Mouse (Mus musculus) right cerebral cortex, adult 18-20 months (tissue): ENCODE data around the gene Ybx1.
A peak's percentile ranks its signal among the peaks of the same experiment; 100 is the strongest.
"Not testable (repeated sequence)": the region's sequence is repeated elsewhere in the genome, so short reads cannot be mapped to it uniquely, and the experiment has no call there.

Source experiments
- DNase-seq: peaks from one replicate; pipeline ENCODE4 v3.0.0; 2022; ENCODE audit warnings: mixed read lengths

Gene Ybx1

DNA sequence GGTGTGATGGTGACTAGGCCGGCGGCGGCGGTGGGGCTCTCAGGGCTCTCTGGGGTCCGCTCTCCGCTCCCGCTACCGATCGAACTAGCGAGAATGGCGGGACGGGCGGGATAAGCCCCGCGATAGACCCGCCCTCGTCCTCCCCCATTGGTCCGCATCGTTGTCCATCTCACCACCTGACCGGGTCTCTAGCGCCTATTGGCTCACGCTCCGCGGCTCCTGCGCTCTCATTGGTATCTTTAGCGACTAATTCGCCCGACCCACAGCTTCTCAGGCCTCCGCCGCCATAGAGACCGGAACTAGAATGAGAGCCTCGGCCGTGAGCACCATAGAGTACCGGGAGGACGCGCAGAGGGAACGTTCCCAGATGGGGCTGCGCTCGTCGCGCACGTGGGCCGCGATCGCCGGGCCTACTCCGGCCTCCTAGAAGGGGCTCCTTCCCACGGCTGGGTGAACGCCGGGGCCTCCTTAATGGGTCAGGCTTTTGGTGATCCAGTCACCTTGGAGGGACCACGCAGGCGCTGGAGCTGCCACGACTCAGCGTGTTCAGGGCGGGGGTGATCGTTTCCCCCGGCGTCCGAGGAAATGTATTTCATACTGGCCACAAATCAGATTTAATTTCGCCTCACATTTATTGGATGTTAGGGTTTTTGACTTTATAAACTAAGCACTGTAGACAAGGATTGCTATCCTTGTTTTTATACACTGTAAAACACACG lies at the start of gene Ybx1:
Ybx1 (minus strand) TSS at position 190 of the 719 bp plus-strand sequence.
- peak; percentile 100 for DNase-seq

DNA sequence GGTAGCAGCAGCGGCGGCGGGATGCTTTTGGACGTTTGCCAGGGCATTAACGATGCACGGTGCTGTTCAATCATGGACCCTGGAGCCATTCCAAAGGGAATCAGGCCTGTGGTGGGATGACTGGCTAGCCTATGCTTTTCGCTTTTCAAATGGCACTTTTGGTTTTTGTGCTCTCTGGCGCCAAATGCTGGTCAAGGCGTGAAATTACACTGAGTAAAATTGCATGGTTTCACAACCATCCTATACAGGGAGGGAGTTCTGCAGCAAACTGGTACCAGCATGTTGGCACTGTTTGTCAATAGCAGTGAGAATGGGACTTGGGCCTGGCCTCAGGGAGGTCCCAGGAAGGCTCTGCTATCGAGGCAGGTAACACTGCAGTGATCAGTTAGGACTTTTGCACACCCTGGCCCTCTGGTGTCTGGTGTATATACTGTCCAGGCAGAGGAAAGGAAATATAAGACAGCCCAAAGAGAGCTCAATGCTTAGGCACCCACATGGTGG lies 44.5 kb upstream of the Ybx1 start:
- DNase-seq = peak; percentile 8

DNA sequence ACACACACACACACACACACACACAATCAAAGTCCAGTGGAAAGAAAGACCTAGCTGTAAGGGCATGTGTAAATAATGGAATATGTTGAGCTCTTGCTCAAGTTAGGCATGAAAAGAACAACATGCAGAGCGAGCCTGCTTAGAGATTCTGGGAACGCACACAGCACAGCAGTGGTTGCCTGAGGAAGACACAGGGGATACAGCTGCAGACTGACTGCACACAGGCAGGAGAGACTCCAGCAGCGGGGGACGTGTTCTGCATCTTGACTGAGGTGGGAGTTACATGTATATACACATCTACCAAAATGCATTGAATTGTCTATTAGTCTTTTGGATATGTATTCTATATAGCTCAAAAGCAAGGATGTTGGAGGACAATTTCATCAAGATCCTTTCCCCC lies 44.0 kb upstream of the Ybx1 start:
- no peak for DNase-seq

DNA sequence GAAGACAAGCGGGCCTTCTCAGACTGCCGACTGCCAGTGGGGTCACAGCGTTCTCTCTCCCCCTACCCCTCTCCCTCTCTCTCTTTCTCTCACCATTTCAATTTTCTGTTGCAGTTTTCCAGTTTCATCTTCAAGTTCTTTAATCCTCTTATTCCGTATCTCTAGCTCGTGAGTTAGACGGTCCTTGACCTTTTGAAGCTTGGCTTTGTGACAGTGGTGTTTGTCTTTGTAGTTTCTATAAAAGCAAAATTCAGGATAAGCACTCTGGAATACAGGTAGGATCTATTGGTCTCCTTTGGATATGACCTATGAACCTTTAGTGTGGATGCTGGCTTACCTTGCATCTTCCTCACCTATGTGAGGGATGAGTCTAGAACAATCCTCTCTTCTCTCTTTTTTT lies 39.1 kb upstream of the Ybx1 start:
- no peak for DNase-seq

DNA sequence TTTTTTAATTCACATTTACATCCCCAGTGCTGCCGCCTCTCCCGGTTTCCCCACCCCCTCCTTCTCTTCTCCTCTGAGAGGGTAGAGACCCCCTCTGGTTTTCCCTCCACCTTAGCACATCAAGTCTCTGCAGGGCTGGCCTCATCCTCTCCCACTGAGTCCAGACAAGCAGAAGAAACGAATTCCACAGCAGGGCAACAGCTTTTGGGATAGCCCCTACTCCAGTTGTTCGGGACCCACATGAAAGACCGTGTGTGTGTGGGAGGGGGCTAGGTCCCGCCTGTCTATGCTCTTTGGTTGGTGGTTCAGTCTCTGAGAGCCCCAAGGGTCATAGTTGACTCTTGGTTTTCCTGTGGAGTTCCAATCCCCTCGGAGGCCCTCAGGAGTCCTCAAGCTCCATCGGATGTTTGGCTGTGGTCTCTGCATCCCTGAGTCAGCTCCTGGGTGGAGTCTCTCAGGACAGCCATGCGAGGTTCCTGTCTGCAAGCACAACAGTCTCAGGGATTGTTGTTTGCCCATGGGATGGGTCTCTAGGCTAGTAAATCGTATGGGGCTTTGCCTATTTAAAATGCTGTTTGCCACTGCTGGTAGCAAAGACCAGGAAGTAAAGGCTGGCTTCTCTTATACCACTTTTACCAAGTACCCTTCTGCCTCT lies 26.6 kb upstream of the Ybx1 start:
- peak; percentile 5 for DNase-seq

DNA sequence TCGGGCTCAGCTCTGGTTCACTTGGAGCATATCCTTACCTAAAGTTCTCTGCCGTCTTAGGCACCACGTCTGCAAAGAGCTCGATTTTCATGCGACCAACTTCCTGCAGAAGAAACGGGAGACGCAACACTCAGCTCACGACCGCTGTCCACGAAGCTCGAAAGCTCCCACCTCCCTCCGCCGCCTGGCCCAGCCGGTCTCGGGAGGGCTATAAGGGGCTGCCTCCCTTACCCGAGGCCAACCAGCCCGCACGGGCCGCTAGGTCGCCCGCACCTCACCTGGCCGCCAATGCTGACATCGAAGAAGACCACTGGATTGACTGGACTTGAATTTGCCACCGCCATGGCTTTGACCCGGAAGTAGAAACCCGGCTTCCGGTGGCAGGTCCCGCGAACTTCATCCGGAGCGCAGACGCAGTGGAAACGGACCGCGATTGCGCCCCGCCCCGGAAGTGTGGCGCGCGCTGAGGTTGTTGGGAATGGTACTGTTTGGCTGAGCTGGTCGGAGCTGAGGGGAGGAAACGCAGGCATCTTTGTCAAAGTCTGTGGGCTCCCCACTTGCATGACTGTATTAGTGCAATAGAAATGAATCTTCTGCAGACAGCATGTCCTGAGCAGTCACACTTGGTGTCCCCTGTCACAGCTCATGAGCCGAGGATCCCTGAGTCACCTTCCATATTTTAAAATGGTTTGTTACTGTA lies 25.9 kb upstream of the Ybx1 start, which contains the start of gene Ppih:
Ppih (minus strand) TSS at position 416 of the 700 bp plus-strand sequence.
- DNase-seq = peak; percentile 97

DNA sequence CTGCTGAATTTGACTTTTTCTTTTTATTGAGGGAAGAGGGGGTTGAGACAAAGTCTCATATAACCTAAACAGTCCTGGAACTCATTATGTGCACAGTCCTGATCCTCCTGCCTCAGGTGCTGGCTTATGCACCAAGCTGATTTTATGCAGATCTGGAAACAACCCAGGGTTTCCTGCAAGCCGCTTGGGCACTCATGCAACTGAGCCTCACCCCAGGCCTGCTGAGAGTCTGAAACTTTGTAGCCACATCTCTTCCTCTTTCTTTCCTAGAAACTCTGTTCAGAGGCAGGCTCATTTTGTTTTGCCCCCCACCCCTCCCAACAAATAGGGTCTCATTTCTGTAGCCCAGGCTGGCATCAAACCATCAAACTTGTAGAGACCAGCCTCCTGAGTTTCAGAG lies 19.4 kb upstream of the Ybx1 start:
- no peak for DNase-seq

DNA sequence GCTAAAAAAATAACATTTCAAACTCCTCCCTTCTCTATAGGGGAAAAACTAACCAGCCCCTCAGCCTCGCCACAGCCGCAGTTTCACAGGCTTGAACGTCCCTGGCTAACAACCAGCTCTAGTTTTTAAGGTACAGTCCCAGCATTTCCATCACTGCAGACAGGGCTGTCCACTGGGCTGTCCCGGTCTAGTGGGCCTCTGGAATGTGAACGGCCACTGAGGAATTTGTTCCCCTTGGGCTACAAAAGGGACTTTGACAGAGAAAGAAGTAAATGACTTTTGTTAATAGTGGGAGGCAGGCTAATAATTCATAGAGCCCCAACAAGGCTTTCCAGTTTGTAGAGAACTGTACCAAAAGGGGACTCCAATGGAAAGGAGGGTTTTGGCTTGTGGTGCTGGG lies 11.0 kb upstream of the Ybx1 start:
- no peak for DNase-seq

DNA sequence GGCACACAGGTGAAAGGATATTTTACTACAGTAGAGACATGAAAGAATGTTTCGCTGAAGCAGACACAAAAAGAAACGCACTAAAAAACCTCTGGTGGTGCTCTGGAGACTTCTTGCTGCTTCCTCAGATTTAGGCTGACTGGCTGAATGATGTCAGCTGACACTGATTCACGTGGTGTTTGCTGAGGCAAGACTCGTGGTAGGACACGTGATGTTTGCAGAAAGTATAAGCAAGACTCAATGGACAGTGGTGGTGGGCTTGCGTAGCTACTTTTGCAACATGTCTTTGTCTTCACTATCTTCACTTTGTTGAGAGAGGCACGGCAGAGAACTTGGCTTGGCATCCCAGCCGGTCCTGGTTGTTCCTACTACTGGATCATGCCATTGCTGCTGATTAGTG lies 8.9 kb upstream of the Ybx1 start:
- no peak for DNase-seq

DNA sequence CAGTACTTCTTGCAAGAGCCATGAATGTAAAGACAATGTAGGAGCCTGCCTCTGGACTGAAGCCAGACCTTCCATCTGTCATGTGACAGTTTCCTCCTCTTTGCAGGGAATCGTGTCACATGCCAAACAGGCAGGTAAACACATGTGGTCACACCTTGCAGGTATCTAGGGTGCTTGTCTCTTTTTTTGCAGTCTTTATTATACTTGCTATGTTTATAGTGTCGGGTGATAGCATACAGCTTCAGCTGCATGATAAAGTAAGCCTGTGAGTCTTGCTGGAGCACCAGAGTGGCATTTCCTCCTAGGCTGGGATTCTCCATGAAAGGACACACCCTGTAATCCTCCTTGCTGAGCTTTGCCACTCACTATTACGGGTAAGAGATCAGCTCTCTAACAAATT lies 7.4 kb upstream of the Ybx1 start:
- DNase-seq = no peak

DNA sequence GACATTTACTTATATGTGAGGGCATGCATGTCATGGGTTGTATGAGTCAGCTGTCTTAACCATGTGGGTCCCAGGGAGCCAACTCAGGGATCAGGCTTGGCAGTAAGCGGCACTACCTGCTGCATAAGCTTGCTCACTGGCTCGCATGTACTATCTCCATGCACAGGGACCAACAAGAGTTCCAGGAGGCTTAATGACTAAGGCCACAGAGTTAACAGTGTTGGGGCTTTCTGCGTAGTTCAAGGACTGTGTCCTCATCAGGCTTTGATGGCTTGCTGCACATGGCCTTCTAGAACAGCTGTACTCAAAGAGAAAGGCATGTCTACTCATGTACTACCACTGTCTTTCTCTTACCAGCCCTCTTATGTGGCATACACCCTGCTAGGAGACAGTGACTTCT lies 6.4 kb upstream of the Ybx1 start:
- no peak for DNase-seq

DNA sequence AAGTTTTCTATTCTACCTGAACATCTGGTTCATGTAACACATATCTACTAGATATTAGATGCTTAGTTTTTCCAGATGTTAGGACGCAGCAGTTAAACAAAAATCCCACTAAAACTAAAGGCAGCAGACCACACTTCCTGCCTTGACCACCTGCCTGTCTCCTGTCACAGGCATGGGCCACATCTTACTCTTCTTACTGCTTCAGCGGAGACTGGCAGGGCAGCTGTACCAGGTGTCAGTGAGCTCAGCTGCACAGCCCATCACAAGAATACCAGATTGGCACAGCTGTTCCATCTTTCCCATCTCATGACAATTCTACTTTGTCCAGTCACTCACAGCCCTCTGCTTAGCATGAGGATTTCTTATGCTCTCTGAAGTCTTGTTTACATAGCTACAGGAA lies 3.0 kb upstream of the Ybx1 start:
- DNase-seq = no peak

DNA sequence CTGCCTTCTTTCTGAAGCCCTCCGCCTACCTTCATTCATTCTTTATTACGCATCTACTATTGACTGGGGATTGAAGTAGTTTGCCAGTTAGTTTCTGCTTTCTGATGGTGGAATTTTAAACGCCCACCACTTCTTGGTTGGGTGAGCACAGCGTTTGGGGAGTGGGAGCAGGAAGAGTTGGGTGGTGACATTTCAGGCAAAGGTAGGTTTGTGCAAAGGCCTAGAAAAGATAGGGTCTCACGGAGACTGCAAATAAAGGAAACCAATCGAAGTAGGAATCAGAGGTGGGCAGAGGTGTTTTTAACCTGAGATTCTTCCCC lies 690 bp upstream of the Ybx1 start:
- DNase-seq = no peak

DNA sequence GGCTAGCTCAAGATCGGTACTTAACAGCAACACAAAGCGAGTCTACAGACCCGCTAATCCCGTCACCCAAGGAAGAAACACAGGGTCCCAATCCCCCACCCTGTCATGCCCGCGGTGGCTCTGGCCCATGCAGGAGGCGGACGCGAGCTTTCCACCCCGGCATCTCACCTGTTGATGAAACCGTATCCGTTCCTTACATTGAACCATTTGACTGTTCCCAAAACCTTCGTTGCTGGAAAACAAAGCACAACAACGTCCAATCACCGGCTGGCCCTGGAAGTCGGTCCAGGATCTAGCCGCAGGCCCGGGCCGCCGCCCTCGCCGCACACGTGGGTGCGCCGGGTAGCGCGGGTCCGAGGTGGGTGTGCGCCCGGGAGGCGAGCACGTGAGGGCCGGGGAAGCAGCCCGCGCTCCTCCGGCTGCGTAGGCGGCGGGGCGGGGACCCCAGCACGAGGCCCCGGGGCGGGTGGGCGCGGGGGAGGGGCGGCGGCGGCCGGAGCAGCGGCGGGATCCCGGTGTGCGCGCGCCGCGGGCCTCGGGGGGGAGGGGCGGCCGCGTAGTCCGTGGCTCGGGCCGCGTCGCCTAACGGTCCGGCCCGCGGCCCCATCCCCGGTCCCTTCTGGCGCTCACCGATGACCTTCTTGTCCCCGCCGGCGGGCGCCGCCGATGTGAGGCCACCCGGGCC lies 688 bp downstream of the Ybx1 start:
- peak; percentile 23 for DNase-seq

DNA sequence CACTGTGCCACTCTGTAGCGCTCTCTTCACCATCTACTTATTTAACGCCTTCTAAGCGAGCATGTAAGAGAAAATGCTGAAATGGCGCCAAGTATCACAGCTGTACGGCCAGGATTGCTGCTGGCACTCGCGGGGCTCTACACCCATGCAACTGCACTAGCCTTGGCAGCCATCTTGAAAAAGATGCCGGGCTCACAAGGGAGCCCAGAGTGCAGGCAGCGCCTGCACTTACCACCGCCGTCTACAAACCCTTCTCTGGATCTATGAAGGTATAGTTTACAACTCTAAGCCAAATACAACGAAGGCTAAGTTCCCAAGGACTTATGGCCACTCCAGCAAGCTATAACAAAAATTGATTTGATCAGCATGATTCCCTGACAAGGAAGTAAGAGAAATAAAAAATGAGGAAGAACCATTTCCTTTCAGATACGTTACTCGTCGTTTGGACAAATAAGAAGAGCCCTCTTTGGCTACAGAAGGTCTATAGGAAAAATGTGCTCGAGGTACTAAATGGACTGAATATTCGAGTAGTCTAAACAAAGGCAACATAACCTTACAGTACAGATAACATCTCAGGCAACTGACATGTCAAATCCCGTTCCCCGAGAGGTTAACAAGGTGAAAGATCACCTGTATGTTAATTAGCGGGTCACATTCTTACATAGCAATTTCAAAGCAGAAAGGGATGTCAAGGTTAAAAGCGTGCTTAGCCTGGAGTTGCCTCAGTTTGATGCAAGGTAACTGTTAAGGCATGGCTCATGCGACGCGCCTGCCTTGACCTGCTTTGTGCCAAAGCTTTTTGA lies 1.4 kb downstream of the Ybx1 start:
- peak; percentile 61 for DNase-seq

DNA sequence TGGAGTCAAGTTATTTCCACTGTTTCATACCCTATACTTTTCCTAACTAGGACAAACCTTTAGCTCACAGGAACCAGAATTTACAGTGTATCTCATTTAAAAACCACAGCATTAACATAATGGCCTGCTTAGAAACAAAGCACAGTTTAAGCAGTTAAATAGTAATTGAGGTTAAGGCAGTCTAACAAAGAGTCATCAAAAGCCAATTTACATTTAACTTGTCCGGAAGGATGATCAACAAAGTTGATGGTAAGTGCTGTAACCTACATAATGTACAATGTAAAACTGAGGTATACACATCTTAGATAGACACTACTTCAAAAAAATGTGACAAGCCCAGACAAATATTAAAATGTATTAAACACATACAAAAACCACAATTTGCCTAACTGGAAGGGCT lies 2.5 kb downstream of the Ybx1 start:
- DNase-seq = no peak

DNA sequence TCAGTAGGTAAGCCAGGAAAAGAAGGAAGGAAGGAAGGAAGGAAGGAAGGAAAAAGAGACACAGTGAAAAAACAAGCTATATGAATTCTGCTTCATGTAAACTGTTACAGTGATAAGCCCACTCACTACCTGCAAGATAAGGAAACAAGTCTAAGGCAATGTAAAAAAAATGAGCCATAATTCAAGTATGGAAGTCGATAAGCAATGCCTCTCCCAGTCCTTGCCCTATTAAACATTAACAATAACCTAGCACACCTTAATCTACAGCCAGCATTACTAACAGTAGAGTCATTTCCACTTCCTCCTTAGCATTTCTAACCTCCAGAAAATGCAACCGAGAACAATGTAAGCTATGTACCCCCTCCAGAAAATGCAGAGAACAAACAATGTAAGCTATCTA lies 9.1 kb downstream of the Ybx1 start:
- no peak for DNase-seq

DNA sequence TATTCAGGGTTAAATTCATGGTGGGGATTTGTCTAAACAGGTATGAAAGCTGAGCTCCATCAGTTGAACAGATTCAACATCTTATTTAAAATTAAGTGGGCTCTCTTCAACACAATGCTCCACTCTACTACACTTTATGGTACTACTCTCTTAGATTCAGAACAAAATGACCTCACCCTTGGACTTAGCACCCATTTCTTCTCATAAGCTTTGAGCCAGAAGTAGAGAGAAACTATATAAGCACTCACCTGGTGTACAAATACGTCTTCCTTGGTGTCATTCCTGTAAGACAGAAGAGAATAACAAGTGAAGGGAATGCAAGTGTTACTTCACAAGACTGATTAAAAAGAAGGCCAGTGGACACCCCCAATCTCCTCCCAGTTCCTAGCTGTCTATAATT lies 9.5 kb downstream of the Ybx1 start:
- DNase-seq = no peak

DNA sequence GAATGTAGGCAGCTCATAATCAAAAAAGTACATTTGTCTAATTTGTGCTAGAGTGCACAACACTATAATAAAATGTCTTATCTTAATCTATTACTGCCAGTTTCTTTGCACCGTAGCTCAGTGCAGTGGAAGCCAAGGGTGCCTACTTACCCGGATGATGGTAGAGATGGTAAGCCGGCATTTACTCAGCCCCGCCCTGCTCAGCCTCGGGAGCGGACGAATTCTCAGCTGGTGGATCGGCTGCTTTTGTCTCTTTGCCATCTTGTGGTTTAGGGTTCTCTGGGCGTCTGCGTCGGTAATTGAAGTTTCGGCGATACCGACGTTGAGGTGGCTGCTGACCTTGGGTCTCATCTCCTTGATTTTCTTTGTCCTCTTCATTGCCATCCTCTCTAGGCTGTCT lies 15.6 kb downstream of the Ybx1 start:
- DNase-seq = not testable (repeated sequence)

DNA sequence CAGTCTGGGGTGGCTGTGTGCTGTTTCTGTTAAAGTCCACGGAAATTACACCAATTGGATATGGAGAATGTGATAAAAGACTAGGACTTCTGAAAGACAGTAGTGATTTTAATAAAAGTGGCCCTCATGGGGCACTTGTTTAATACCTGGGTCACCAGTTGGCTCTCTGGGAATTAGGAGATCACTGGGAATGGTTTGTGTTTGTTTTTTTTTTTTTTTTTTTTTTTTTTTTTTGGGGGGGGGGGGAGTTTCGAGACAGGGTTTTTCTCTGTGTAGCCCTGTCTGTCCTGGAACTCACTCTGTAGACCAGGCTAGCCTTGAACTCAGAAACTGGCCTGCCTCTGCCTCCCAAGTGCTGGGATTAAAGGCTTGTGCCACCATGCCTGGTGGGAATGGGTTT lies 18.7 kb downstream of the Ybx1 start:
- DNase-seq = no peak

DNA sequence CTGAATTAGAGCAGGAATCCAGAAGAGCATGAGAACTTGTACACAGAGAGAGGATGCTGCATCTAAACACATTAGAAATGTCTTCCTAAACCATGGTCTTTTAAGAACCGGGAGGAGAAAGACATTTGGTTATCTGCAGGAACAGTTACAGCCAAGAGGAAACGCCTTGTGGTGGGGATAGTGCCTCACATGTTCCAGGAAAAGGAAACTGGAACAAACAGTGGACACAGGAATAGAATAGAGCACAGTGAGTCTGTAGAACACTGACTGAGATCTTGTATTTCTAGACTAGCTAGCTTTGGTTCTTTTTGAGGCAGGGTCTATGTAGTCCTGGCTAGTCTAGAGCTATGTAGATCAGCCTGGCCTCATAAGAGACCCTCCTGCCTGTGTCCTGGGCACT lies 19.2 kb downstream of the Ybx1 start:
- DNase-seq = no peak

DNA sequence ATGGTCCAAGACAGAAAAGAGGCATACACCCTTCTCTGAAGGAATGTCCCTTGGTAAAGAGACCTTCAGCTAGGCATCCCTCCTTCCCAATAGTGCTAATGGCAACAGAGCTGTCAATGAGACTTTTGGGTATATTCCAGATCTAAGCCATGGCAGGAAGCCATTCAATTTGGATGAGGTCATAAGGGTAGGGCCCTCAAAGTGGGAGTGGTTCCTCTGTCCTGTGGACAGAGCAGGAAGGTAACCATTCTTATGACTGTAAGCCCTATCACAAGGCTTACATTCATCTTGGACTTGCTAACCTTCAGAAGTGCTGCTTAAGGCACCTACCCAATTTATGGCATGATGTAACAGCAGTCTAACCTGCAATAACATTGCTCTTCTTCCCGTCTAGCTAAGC lies 19.8 kb downstream of the Ybx1 start:
- no peak for DNase-seq

DNA sequence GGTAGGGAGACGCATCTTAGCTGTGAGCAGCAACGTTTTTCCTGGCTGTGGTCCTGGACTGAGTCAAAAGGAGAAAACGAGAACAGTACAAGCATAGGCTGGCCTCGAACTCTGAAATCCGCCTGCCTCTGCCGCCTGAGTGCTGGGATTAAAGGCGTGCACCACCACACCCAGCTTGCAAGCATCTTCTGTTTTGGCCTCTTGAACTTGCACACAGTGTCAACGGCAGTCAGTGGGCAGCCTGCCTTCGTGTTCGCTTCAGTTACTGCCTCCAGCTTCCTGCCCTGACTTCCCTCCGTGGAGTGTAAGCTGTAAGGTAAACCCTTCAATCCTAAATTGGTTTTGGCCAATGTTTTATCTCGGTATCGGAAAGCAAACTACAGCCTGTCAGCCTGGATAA lies 27.8 kb downstream of the Ybx1 start:
- no peak for DNase-seq
